Mouse (Mus musculus) adrenal gland, adult (tissue): ENCODE data around the gene Ahnak.
"Not testable (repeated sequence)": the region's sequence is repeated elsewhere in the genome, so short reads cannot be mapped to it uniquely, and the experiment has no call there.

Source experiments
- DNase-seq, 2 experiments: peaks; one replicate each; pipeline ENCODE4 v3.0.0; 2022 to 2023; ENCODE audit warnings: low spot score in 1 of 2; ENCODE audit not compliant: inconsistent age in 2 of 2

The Ahnak gene

DNA sequence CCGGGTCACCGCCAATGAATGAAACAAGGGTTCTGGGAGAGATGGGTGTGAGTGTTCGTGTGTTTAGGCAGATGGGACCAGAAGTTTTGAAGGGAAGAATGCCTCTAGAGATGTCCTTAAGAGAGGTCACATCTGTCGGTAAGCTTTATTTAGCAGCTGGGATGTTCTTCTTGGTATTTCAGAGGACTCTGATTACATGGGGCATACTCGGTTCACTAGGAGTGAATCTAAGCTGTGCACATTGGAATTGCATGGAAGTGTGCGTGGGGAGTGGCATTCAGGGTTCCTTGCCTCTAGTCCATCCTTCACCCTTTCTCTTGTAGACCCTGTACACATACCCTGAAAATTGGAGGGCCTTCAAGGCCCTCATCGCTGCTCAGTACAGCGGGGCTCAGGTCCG lies 21.2 kb upstream of the Ahnak start:
- DNase-seq, result no peak

DNA sequence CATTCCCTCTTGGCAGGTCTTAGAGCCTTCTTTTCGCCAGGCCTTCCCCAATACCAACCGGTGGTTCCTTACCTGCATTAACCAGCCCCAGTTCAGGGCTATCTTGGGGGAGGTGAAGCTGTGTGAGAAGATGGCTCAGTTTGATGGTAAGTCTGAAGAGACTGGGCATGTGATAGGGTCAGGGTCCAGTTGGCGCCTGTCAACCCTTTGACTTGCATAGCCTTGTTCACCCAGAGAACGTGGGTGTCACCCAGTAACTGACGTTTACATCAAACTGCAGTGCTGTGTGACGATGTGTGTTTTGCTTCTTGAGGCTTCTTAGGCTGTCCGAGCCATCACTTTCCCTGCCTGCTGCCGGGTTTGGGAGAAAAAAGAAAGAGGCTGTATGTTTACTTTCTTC lies 16.6 kb upstream of the Ahnak start:
- not testable (repeated sequence) for DNase-seq

DNA sequence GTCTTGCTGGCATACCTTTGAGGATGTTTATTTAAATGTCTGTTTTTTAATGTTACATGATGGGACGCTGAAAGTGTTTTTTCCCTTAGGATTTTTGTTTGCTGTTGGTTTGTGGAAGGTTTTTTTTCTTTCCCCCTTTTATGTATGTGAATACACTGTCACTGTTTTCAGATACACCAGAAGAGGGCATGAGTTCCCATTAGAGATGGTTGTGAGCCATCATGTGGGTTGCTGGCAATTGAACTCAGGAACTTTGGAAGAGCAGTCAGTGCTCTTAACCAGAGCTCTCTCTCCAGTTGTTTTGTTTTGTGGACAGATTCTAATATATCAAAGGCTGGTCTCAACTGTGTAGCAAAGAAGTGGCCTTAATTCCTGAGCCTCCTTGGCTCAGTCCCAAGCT lies 14.4 kb upstream of the Ahnak start:
- no peak for DNase-seq

DNA sequence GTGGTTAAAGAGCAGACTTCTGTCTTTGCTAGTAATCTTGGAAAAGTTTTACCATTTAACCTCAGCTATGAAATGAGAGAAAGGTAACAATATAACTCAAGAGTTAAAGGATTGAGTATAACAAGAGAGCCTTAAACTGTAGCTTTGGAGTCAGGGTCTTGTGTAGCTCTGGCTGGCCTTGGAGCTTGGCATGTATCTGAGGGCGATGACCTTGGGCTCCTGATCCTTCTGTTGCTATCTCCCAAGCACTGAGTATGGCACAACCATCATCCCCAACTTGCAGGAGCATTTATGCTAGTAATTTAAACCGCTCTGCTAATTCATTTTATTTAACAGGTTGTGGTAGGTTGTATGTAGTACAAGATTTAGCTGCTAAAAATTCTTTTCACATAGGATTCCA lies 13.6 kb upstream of the Ahnak start:
- peak; percentile 57 to 74 for DNase-seq

DNA sequence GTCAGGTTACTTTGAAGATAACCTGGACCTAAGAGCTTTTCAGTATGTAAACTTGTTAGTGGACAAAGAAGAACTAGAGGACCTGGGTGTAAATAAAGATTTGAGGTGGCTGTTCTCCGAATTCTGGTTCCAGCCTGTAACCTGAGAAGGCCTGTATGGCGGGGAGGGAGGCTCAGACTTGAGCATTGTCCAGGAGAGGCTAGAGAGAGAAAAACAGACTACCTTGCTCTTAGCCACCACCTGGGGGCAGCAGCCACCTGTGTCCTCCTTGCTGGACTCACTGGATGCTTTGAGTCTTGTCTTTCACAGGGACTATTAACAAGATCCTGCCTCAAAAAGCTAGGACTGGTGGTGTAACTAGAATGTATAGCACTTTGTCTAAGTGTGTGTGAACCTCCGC lies 12.5 kb upstream of the Ahnak start:
- peak; percentile 57 to 81 for DNase-seq

DNA sequence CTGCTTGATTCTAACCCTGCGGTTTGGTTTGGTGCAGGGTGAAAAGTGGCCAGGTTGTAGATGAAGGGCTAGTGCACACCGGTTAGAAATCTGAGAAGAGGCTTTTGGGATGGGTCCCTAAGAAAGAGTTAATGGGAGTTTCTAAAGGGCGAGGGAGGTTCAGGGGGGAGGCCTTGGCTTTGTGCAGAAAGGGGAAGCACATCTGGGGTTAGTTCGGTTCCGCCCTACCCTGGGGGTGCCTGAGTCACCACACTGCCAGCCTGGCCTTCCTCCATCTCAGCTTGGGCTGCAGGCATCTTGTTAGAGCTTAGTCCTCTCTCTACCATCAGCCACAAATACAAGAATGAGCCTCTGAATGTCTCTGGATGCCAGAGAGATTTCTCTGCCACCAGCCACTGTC lies 8.3 kb upstream of the Ahnak start:
- DNase-seq, result peak in 1 of 2 experiments; percentile 48

DNA sequence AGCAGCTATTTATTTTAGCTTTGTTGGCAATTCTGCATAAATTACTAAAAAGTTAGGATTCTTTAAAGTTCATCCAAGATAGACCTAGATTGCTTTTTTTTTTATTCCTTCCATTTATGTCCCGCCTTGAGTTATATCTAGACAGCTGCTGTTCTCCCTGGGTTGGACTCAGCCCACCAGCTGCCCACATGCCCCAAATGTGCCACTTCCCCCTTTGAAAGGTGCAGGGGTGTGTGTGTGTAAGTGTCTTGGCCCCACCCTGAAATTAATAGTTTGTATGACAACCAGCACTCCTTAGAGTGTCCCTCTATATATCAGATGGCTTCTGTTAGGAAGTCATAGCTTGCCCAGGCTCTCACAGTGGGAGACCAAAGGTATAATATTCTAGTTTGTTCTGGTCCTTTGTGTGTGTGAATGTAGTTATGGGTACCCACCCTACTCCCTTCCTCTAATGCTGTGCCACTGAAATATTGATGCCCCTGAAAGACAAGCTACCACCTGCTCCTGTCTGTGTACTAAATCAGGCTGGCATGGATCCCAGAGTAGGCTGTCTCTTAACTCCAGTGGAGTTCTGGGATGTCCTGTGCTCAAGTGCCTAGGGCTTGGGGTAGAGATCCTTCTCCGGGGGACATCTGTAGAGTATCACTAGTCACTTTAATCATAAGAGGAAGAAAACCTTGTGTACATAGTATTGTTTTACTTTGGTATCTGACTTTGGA lies 7.5 kb upstream of the Ahnak start:
- DNase-seq, result peak in 1 of 2 experiments; percentile 62

DNA sequence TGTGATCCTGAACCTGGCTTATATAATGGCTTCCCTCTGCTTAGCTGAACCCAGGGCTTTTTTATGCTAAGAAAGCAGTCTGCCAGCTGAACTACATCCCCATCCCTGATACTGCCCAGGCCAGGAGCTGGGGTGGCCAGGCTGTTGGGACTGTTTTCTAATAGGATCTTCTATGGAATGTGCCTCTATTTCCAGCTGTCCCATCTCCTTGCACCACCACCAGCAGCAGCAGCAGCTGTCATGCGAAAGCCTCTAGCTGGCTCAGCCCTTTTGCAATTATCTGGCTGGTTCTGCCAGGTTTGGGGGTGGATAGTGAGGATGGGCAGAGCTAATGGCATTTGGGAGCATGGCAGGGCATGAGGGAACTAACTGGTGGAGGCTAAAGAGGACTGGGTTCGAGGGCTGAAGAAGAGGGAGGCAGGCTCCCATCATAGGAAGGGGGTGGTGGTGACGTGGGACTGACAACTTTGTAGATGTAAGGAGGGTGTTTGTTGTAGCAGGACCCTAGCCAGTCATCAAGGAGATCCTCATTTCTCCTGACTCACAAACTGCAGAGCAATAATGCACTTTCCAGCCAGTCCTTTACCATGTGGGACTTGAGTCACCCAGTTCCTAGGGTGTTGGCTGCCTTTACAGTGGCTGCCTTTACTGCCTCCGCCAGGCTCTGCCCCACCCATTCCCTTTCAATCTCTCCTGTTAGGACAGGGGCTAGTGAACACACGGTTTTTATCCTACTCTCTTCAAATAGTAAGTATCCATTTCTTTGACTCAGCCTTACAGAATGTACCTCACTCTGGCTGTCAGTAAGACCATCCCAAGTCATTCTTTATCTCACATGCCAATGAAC lies 6.6 kb upstream of the Ahnak start:
- DNase-seq, result peak in 1 of 2 experiments; percentile 30

DNA sequence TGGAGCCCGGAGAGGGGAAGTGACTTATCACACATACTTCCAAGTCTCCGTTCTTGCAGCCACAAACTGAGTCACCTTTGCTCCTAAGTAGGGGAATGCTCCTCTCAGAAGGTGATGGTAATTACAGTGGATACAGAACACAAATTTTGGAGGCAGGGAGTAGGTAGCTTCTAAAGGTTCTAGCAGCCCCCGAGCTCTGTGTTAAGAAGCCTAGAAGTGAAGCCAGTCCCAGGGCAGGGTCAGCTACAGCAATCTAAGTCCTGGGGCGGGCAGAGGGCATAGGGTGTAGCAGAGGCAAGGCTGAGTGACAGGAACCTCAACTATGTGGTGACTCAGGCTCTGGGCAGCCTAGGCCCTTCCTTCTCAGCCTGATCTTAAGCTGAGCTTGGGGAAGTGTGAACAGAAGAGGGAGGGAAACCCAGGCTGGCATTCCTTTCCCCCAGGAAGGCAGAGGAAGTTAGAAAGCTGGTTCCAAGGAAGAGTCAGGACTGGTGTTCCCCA lies 5.9 kb upstream of the Ahnak start:
- peak; percentile 75 to 89 for DNase-seq

DNA sequence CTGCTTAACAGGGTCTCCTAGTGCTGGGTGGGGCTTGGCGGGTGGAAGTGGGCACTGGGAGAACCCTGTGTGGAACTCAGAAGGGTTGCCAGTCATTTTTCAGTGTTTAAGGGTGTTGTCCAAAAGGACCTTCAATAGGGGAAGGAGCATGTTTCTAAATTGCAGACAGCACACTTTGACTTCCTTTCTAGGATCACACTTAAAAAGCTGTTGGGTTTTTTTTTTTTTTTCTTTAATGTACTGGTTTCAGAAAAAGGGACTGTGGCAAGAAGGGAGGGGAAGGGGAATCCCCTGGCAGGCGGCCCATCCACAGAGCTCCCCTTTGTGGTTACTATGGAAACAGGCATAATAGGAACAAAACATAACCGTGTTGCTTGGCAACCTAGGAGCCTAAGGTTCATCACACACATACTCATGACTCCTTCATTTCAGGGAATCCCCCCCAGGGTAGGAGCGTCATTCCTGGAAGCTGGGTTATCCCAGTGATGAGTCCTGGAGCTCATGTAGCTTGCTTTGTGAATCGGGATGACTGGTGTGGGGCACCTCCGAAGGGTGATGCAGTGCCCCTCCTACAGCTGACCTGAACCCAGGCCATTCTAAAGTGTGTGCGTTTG lies 4.7 kb upstream of the Ahnak start:
- peak; percentile 60 to 80 for DNase-seq

DNA sequence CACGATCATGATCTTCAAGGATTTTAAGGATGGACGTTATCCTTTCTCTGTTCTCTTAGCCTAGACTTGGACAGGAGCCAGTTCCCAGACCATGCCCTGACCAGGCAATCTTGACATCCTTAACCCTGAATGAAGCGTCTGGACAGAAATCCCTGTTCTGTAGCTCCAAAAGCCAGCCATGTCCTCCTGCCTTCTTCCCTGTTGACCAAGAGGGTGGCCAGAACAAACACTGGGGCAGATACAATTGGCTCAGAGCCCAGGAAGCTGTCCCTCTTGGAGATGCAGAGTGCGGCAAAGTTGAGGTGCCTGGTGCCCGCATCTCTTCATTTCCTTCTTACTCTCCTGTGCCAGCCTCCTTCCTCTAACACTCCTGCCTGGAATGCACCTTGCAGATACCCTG lies 3.2 kb upstream of the Ahnak start:
- peak in 1 of 2 experiments; percentile 52 for DNase-seq

DNA sequence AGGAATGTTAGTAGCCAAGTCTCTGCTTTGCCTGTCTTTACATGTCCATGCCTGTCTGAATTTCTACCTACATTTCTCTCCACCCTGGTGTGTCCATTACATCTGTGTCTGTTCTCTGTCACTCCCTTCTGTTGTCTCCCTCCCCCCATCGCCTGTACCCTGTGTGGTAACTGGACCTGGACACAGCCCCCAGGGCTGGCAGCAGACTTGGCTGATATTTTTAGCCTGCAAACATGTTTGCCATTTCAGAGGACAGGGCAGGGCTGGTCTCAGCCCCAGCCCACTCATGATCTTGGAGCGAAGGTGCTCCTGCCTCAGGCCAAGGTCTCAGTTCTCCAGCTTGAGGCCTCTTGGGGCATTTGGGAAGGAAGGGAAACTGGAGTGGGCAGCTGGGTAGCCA lies 1.3 kb upstream of the Ahnak start:
- peak in 1 of 2 experiments; percentile 50 for DNase-seq

DNA sequence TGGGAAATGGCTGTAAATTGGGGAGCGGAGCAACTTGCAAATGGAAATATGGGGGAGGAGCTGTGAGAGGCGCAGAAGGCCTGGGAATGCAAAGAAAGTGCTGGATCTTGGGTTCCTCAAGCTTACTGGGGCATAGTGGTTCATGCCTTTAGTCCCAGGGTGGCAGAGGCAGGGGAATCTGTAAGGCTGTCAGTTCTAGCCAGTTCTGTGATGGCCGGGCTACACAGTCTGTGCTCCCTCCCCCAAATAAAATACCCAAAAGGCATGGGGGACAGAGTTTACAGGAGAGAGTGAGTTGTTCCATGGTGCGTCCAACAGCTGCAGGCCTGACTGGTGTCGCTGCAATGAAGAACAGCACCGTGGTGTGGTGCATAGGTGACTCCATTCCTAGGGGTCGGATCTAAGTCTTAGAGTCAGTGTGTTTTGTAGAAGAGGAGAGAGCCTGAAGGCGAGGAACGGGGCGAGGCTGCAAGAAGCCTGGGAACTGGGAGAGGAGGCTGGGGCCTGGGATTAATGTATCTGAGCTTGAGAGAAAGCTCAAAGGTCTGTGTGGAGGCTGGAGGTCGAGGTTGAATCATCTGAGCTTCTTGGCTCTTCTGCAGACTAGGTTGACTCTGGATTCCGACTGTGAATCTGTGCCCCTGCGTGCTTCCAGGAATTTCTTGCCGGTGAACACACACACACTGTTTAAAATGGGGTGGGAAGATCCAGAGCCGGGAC lies 578 bp upstream of the Ahnak start:
- DNase-seq, result no peak

DNA sequence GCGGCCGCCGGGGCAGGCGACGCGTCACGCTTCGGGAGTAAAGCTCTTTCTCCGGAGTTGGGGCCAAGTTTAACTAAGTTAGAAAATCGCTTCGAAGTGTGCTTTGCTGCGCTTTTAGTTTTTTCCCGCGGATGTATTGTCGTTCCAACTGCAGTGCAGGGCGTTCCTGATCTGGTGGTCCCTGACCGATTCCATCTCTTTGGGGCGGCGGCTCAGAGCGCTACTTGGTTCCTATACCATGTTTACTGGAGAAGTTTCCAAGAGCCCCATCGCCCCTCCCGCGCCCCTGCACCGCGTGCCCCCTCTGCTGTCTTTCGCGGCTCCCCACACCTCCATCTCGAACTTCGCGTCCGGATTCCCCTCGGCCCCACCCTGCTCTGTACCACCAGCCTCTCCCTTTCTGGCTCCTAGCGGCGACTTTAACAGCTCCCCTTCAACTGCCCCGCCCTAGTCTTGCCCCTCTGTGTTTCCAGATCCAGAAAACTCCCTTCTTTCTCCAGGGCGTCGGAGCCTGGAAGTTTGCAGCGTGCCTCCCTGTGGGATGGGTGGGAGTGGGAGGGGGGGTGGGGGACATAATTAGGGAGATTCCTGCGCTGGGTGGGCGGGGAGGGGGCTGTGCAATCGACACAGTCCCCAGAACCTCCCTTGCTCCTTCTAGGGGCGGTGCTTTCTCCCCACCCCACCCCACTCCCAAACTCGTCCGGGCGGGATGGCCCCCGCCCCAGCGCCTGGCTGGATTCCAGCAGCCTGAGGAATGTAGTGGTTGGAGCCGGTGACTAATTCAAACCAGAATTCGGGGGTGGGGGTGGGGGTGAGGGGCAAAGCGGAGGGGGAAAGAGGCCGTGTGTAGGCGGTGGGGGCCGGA lies 715 bp downstream of the Ahnak start:
- DNase-seq, result peak; percentile 90 to 94

DNA sequence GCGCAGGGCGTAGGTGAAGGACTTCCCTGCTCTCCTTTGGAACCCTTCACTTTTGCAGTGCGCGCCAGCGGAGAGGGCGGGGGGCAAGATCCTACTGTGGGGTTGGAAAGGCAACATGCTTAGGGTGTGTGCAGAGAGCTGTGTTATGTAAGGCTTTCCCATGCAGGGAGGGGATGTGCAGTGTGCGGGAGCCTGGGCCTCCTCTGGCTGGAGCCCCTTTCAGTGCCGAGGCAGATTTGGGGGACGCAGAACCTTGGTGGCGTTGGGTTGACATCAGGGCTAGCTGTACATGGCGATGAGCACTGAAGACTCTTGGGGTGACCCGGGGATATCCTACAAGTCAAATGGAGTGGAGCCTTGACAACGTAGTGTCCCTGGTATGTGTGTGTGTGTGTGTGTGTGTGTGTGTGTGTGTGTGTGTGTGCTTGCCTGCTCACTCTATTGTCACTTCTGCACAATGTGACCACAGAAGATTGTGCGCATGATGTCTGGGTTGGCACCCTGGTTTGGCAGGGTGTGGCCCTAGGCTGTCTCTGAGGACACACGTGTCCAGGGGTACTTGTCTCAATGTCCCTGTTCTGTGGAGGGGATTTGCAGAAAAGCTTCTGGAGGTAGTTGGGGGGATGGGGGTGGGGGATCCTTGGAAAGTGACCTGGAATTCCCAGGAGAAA lies 1.5 kb downstream of the Ahnak start:
- no peak for DNase-seq

DNA sequence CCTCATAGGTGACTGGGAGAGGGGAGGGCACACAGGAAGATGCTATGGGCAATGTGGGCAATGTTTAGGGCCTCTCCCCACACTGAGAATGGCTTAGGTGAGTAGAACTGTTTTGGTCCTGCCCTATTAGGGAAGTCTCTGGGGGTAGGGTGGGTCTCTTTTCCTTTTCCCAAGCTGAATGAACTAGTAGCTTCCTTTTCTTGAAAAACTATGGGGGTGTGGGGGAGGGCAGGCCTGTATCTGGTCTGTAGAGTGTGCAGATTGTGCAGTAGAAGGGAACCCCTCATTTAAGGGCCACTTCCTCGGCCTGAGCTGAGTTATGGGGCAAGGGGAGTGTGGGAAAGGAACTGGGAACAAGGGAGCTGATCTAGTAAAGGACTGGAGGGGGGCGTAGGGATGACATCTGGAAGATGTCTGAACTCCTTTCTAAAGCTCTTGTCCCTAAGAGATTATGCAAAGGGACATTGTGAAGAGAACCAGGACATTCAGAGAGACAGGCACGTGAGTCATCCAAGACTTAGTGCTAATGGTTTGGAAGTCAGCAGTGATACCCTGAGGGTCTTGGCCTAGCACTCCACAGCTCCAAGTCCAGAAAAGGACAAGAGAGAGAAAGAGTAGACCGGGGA lies 2.3 kb downstream of the Ahnak start:
- peak in 1 of 2 experiments; percentile 67 for DNase-seq

DNA sequence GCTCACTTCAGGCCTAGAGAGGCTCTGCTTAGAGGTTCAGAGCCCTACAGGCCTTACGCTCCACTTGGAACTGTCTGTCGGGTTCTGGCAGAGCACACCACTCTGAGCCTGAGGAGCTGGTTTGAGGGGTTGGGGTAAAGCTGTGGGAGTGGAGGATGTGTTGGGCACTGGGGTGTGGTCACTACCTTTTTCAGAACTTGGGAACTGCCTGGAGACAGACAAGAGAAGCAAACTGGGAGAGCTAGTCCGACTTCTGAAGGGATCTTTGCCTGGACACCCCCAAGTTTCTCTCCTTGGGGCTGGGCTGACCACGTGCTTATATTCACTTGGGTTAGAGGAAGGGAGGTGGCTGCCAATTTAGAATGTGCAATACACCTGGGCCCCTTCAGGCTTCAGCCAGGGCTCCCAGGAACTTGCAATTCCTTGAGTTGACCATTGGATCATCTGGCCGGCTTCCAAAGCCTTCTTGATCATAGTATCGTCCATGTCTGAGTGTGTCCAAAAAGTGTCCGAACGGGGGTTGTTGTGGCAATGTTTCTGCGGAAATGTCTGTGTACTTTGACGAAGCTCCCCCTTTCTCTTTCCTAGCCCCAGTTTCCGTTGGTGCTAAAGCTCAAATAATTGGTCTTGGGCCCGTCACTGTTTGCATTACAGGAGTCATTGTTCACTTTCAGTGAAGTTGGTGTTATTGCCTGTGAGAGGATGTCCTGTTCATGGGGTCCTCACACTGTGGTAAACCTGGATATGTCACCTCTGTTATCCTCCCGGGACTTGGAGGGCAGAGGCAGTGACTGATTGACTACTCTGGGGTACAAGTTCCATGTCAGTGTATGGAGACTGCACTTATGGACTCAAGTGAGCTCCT lies 3.0 kb downstream of the Ahnak start:
- DNase-seq, result peak; percentile 42 to 77
